Comparison of ENCODE assay signal across 11 mouse cellular contexts in the genomic region with DNA sequence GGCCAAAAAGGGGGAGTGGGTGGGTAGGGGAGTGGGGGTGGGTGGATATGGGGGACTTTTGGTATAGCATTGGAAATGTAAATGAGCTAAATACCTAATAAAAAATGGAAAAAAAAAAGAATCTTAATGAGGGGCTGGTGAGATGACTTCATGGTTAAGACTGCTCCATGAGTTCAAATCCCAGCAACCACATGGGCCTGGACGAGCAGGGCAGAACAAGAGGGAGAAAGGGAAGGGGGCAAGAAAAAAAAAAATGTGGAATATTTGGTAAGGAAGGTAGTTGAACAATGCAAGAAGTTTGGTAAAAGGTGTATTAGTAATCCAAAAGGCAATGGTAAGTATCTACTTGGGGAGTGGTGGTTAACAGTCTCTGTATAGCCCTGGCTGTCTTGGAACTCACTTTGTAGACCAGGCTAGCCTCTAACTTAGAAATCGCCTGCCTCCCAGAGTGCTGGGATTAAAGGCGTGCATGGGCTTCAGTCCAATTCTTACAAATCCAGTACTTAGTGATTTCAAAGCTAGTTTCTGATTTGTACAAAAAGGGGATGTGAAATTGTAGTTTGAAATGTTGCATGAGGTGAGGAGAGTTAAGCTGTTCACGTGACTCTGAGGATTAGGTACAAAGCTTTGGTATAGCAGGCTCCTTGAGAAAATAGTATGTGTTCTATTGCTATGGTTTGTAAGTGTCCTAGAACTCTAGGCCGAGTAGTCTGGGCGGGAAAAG. TPM values are rescaled to one million over a fixed set of nuclear protein-coding genes. Genes with fewer than 3 reads are reported as not detected.
DNase-seq lines count a peak whose midpoint lies in the region; ATAC-seq lines count a peak whose summit lies in the region.
"Had no signal": no experiment of that assay in that cellular context is flagged by ENCODE, and none has a peak within 500 bp of the region (broad histone marks: within the 10 kb centered on the region; RNA-seq: fewer than 3 reads in every experiment).

No protein-coding gene starts in this region.

- intact Hi-C loops in heart, postnatal 14 days (cut with DNase I), result no loop called here

- peaks cover 35% of the 10 kb centered on the region for H3K36me3 ChIP-seq in kidney, embryonic 15.5 days
- peaks cover 30% of the 10 kb centered on the region for H3K36me3 ChIP-seq in embryonic facial prominence, embryonic 14.5 days (ENCODE audit: control insufficient read depth, insufficient read depth, low read length)

- H3K4me1 ChIP-seq in kidney, embryonic 15.5 days, result no peaks in the 10 kb centered on the region
- H3K4me1 ChIP-seq in embryonic facial prominence, embryonic 14.5 days (ENCODE audit: control insufficient read depth, insufficient read depth, low read length), result no peaks in the 10 kb centered on the region

- H3K9me3 ChIP-seq in kidney, embryonic 15.5 days (replicated peaks), result no peaks in the 10 kb centered on the region
- H3K9me3 ChIP-seq in embryonic facial prominence, embryonic 14.5 days (ENCODE audit: control insufficient read depth, low read length), result no peaks in the 10 kb centered on the region

- DNase-seq in kidney, adult 18-20 months, result no peak
- peak; percentile 37 to 38 for DNase-seq in B cell, adult 2 months
- no peak for DNase-seq in embryonic facial prominence, embryonic 14.5 days (ENCODE audit: low spot score)
- DNase-seq in heart, adult 11 months, result no peak
- DNase-seq in urinary bladder, postnatal 14 days (ENCODE audit: low spot score), result no peak
- no peak for DNase-seq in heart, postnatal 14 days
- DNase-seq: cerebellum, adult 2 months; gastrocnemius, postnatal 25 days; kidney, postnatal 4 days had no signal

- ATAC-seq in kidney, embryonic 15.5 days (replicated peaks; ENCODE audit: low FRiP score), result 0 out of 2 replicates have a peak, but pooled peaks have one; percentile 43
- peak; percentile 63 for ATAC-seq in embryonic facial prominence, embryonic 14.5 days (ENCODE audit: low read depth)
- ATAC-seq in megakaryocyte progenitor cell, adult 5-6 weeks (replicated peaks; ENCODE audit: poor library complexity), result peak; percentile 54

- WGBS in kidney, embryonic 15.5 days, result 56% methylated on average over 6 of the region's 6 CpGs
- WGBS in embryonic facial prominence, embryonic 14.5 days, result 46% methylated on average over 6 of the region's 6 CpGs

- no peak overlapping the region for H3K27ac ChIP-seq in kidney, embryonic 15.5 days
- H3K27ac ChIP-seq in embryonic facial prominence, embryonic 14.5 days (replicated peaks; ENCODE audit: low read depth, low read length), result no peak overlapping the region

- H3K4me2 ChIP-seq in kidney, embryonic 15.5 days, result no peak overlapping the region
- no peak overlapping the region for H3K4me2 ChIP-seq in embryonic facial prominence, embryonic 14.5 days (ENCODE audit: low read depth, low read length)

- H3K27me3 ChIP-seq in kidney, embryonic 15.5 days, result peaks cover 2% of the 10 kb centered on the region; the same call in 1 of the 2 replicates
- no peaks in the 10 kb centered on the region for H3K27me3 ChIP-seq in embryonic facial prominence, embryonic 14.5 days (replicated peaks; ENCODE audit: control insufficient read depth, insufficient read depth, low read length)

- H3K9ac ChIP-seq in kidney, embryonic 15.5 days, result no peak overlapping the region
- H3K9ac ChIP-seq in embryonic facial prominence, embryonic 14.5 days (ENCODE audit: low read depth, low read length), result no peak overlapping the region

- H3K4me3 ChIP-seq in kidney, embryonic 15.5 days (replicated peaks), result no peak overlapping the region
- H3K4me3 ChIP-seq in embryonic facial prominence, embryonic 14.5 days (ENCODE audit: low read depth, low read length), result no peak overlapping the region

RNA-seq across cellular contexts. Expression of a gene that starts 13.9 kb away (rescaled TPM):
- 130 and 133 TPM in 2 replicates for polyA plus RNA-seq in kidney, embryonic 15.5 days (2015; fragmentation: Nextera tagmentation; extraction: Ambion mirVana)
- 123 and 132 TPM in 2 replicates for polyA plus RNA-seq in embryonic facial prominence, embryonic 14.5 days (2014; fragmentation: Nextera tagmentation; extraction: Ambion mirVana)
- total RNA-seq in megakaryocyte progenitor cell, adult 5-6 weeks (2015), result 245 TPM in 2 replicates
- 383 and 513 TPM in 2 replicates for total RNA-seq in megakaryocyte progenitor cell, adult 5-6 weeks (2017)
- total RNA-seq in heart, postnatal 14 days (2021), result 100 to 1,000 TPM; 131 to 194 TPM

Comparison
In these comparisons a context has a peak if more than half of its experiments do, and no peak if none do; other contexts are left out.
1. DNase-seq: peak in B cell, adult 2 months (2 of 2); none in kidney, adult 18-20 months (single experiment), embryonic facial prominence, embryonic 14.5 days (single experiment), heart, adult 11 months (single experiment), urinary bladder, postnatal 14 days (single experiment) and heart, postnatal 14 days (0 of 2).
2. Peak in every context shown above with its lines, with median percentiles within 50 percentile points of each other: ATAC-seq.